Mouse (Mus musculus): ENCODE data around the gene Gpt2.

- TF ChIP-seq POLR2A (IDR thresholded peaks at IDR 0.05; ENCODE audit: low read depth, low read length) (no peak), CTCF (IDR thresholded peaks at IDR 0.05; ENCODE audit: extremely low read depth, insufficient read length, insufficient replicate concordance, low read depth, low read length) (no peak)
Measured at GRCm38 (mm10) chr8:85482427-85482826, 9.9 kb upstream of the Gpt2 start.

All from small intestine, adult 2 months (tissue).